In genomic region chr16:17271124-17271523, GRCm38 (mm10) we compare ENCODE assay signal across 10 mouse cellular contexts. TPM values are rescaled to one million over a fixed set of nuclear protein-coding genes. Genes with fewer than 3 reads are reported as not detected.
DNase-seq lines count a peak whose midpoint lies in the region; ATAC-seq lines count a peak whose summit lies in the region.
"Had no signal": no experiment of that assay in that cellular context is flagged by ENCODE, and none has a peak within 500 bp of the region (broad histone marks: within the 10 kb centered on the region; RNA-seq: fewer than 3 reads in every experiment).

No protein-coding gene starts in this region.

- no peak overlapping the region for H3K4me2 ChIP-seq in hindbrain, embryonic 11.5 days (replicated peaks; ENCODE audit: low read depth, low read length)
- H3K4me2 ChIP-seq: limb, embryonic 12.5 days had no signal

- peak; percentile 25 to 56 for DNase-seq in adrenal gland, adult 18-20 months (ENCODE audit: low spot score in 2 of 2)
- DNase-seq in adrenal gland, adult 8-10 months, result no peak
- DNase-seq in ovary, postnatal 36 days (ENCODE audit: low spot score), result peak; percentile 34
- no peak for DNase-seq in ovary, postnatal 10 days (ENCODE audit: low spot score)
- DNase-seq in cerebellum, postnatal 25 days, result peak; percentile 56 to 74
- peak; percentile 62 for DNase-seq in lung, postnatal 25 days (ENCODE audit: low spot score)
- no peak for DNase-seq in layer of hippocampus, adult 8-10 months (ENCODE audit: low spot score in 2 of 2)
- DNase-seq in hindbrain, embryonic 11.5 days (ENCODE audit: low spot score), result no peak

- WGBS in hindbrain, embryonic 11.5 days, result 69% methylated on average over 4 of the region's 4 CpGs

- H3K36me3 ChIP-seq in hindbrain, embryonic 11.5 days (ENCODE audit: control insufficient read depth, insufficient read depth, low read length), result no peaks in the 10 kb centered on the region
- H3K36me3 ChIP-seq: limb, embryonic 12.5 days had no signal

- no peak overlapping the region for H3K27ac ChIP-seq in hindbrain, embryonic 11.5 days (ENCODE audit: low read depth, low read length)
- H3K27ac ChIP-seq: limb, embryonic 12.5 days had no signal

- no peak for ATAC-seq in hindbrain, embryonic 11.5 days (ENCODE audit: low FRiP score)

- no peaks in the 10 kb centered on the region for H3K9me3 ChIP-seq in hindbrain, embryonic 11.5 days (ENCODE audit: control insufficient read depth, low read length)

- no peak overlapping the region for H3K4me3 ChIP-seq in hindbrain, embryonic 11.5 days (ENCODE audit: low read depth, low read length)
- H3K4me3 ChIP-seq: erythroblast, embryonic 14.5 days; limb, embryonic 12.5 days had no signal

- H3K27me3 ChIP-seq in hindbrain, embryonic 11.5 days (ENCODE audit: control insufficient read depth, insufficient read depth, low read length), result no peaks in the 10 kb centered on the region; the same call in 1 of the 2 replicates
- H3K27me3 ChIP-seq: limb, embryonic 12.5 days had no signal

- no peak overlapping the region for H3K9ac ChIP-seq in hindbrain, embryonic 11.5 days (ENCODE audit: low read depth, low read length)
- H3K9ac ChIP-seq: limb, embryonic 12.5 days had no signal

- no peaks in the 10 kb centered on the region for H3K4me1 ChIP-seq in hindbrain, embryonic 11.5 days (replicated peaks; ENCODE audit: control insufficient read depth, insufficient read depth, low read length)
- H3K4me1 ChIP-seq: limb, embryonic 12.5 days had no signal

RNA-seq across cellular contexts. Expression of gene Tmem191c, which starts 4.8 kb away (rescaled TPM):
- 10 to 100 TPM in 1 of 2 experiments, 1 to 10 TPM in 1; 8.1 to 16.6 TPM for total RNA-seq in adrenal gland, adult 18-20 months (2021)
- total RNA-seq in adrenal gland, adult 8-10 months (2022), result 10 to 100 TPM in 3 of 4 experiments, 1 to 10 TPM in 1; 9.3 to 30.7 (median 19.6) TPM
- 100 to 1,000 TPM in 2 of 4 experiments, 10 to 100 TPM in 2; 85.5 to 112 (median 94.2) TPM for total RNA-seq in layer of hippocampus, adult 8-10 months (2022)
- polyA plus RNA-seq in hindbrain, embryonic 11.5 days (2014; fragmentation: Nextera tagmentation; extraction: Ambion mirVana), result 5.7 and 7.7 TPM in 2 replicates

RNA-seq across cellular contexts. Expression of gene Hic2, which starts 37.8 kb away (rescaled TPM):
- 1 to 10 TPM; 2.1 to 2.2 TPM for total RNA-seq in adrenal gland, adult 18-20 months (2021)
- 1 to 10 TPM; 2.0 to 3.7 (median 3.4) TPM for total RNA-seq in adrenal gland, adult 8-10 months (2022)
- 1 to 10 TPM; 4.1 to 7.2 (median 6.5) TPM for total RNA-seq in layer of hippocampus, adult 8-10 months (2022)
- polyA plus RNA-seq in hindbrain, embryonic 11.5 days (2014; fragmentation: Nextera tagmentation; extraction: Ambion mirVana), result 7.9 and 8.7 TPM in 2 replicates

Comparison
In these comparisons a context has a peak if more than half of its experiments do, and no peak if none do; other contexts are left out.
1. DNase-seq: peak in adrenal gland, adult 18-20 months (2 of 2), ovary, postnatal 36 days (single experiment), cerebellum, postnatal 25 days (2 of 2) and lung, postnatal 25 days (single experiment); none in adrenal gland, adult 8-10 months (single experiment), ovary, postnatal 10 days (single experiment), layer of hippocampus, adult 8-10 months (0 of 2) and hindbrain, embryonic 11.5 days (single experiment).